Mouse (Mus musculus): ENCODE results near the gene Zfhx3. TPM values are rescaled to one million over a fixed set of nuclear protein-coding genes. Genes with fewer than 3 reads are reported as not detected.

The Zfhx3 gene
- polyA plus RNA-seq, 1 experiment from 2014 or later = 27.5 TPM

DNA sequence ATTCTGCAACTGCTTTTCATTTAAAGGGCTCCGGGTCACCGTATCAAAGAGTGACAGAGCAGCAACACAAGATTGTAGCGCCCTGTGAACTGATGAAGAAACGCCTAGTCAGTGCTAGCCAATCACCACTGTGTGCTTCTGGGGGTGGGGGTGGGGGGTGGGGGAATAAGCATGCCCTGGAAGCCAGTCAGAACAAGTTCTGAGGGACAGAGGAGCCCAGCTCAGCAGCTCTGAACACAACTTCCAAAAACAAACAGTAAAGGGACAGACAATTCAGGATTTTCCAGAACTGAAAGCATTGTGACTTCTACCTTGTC, 642.2 kb downstream of the Zfhx3 start:
- H3K27me3 ChIP-seq (ENCODE audit: control insufficient read depth, insufficient read depth, low read length) = no peaks in the 10 kb centered on the region
- H3K4me2 ChIP-seq (ENCODE audit: low read depth, low read length) = no peak overlapping the region
- no peaks in the 10 kb centered on the region for H3K9me3 ChIP-seq (replicated peaks; ENCODE audit: control insufficient read depth, low read length)
- DNase-seq (ENCODE audit: low spot score) (no peak), ATAC-seq (replicated peaks; ENCODE audit: insufficient number of reproducible peaks, low FRiP score, low TSS enrichment, low read depth) (no peak)
- 24% methylated on average over 4 of the region's 4 CpGs for WGBS
- H3K9ac ChIP-seq (replicated peaks; ENCODE audit: low read length) = no peak overlapping the region
- H3K4me1 ChIP-seq (ENCODE audit: control insufficient read depth, insufficient read depth, low read length) = no peaks in the 10 kb centered on the region; the same call in none of the 2 replicates
- no peak overlapping the region for H3K27ac ChIP-seq (replicated peaks; ENCODE audit: low read depth, low read length)
- H3K4me3 ChIP-seq (ENCODE audit: low read depth, low read length) = no peak overlapping the region
- H3K36me3 ChIP-seq (replicated peaks; ENCODE audit: control insufficient read depth, insufficient read depth, low read depth, low read length) = no peaks in the 10 kb centered on the region

GRCm38 (mm10) chr8:108591037-108591436, 648.6 kb downstream of the Zfhx3 start:
- no peak overlapping the region for H3K4me3 ChIP-seq (ENCODE audit: low read depth, low read length)
- no peak overlapping the region for H3K9ac ChIP-seq (replicated peaks; ENCODE audit: low read length)
- ATAC-seq (replicated peaks; ENCODE audit: insufficient number of reproducible peaks, low FRiP score, low TSS enrichment, low read depth) (no peak), DNase-seq (ENCODE audit: low spot score) (no peak)
- H3K4me1 ChIP-seq (ENCODE audit: control insufficient read depth, insufficient read depth, low read length) = peaks cover 10% of the 10 kb centered on the region
- H3K27ac ChIP-seq (replicated peaks; ENCODE audit: low read depth, low read length) = no peak overlapping the region
- no peaks in the 10 kb centered on the region for H3K27me3 ChIP-seq (ENCODE audit: control insufficient read depth, insufficient read depth, low read length)
- WGBS = 94% methylated on average over 7 of the region's 7 CpGs
- no peaks in the 10 kb centered on the region for H3K9me3 ChIP-seq (replicated peaks; ENCODE audit: control insufficient read depth, low read length)
- H3K36me3 ChIP-seq (replicated peaks; ENCODE audit: control insufficient read depth, insufficient read depth, low read depth, low read length) = no peaks in the 10 kb centered on the region
- H3K4me2 ChIP-seq (ENCODE audit: low read depth, low read length) = no peak overlapping the region

DNA sequence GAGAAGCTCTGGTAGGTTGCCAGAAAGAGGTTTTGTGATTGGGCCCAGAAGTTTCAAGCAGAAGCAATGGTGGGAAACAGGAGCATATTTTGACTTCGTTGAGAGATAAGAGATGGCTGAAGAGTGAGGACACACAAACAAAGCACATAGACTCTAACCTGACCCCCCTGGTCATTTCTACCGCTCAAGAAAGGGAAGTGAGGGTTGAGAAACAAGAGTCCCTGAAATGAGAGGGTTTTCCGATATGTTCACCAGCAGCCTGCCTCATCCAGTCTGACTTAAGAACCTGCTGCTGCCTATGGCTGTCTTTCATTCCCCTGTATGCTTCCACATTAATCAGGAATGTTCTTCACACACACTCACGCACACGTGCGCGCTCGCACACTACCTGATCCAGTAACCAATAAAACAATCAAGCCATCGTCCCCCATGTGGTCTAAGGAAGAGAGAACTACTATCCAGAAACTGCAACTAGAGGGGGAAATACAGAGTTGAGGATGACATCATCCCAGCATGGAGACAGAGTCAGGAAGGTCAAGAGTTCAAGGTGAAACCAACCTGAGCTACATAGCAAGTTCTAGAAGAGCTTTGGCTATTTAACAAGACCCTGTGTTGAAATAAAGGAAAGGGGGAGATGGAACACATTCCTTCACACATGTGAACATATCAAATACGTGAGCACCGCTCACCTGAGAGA, 649.7 kb downstream of the Zfhx3 start:
- no peak overlapping the region for H3K9ac ChIP-seq (replicated peaks; ENCODE audit: low read length)
- no peak overlapping the region for H3K27ac ChIP-seq (replicated peaks; ENCODE audit: low read depth, low read length)
- peaks cover 10% of the 10 kb centered on the region for H3K4me1 ChIP-seq (ENCODE audit: control insufficient read depth, insufficient read depth, low read length)
- ATAC-seq (replicated peaks; ENCODE audit: insufficient number of reproducible peaks, low FRiP score, low TSS enrichment, low read depth) (no peak), DNase-seq (ENCODE audit: low spot score) (no peak)
- 95% methylated on average over 11 of the region's 11 CpGs for WGBS
- H3K4me2 ChIP-seq (ENCODE audit: low read depth, low read length) = no peak overlapping the region
- no peaks in the 10 kb centered on the region for H3K9me3 ChIP-seq (replicated peaks; ENCODE audit: control insufficient read depth, low read length)
- H3K27me3 ChIP-seq (ENCODE audit: control insufficient read depth, insufficient read depth, low read length) = no peaks in the 10 kb centered on the region
- no peaks in the 10 kb centered on the region for H3K36me3 ChIP-seq (replicated peaks; ENCODE audit: control insufficient read depth, insufficient read depth, low read depth, low read length)
- H3K4me3 ChIP-seq (ENCODE audit: low read depth, low read length) = no peak overlapping the region

DNA sequence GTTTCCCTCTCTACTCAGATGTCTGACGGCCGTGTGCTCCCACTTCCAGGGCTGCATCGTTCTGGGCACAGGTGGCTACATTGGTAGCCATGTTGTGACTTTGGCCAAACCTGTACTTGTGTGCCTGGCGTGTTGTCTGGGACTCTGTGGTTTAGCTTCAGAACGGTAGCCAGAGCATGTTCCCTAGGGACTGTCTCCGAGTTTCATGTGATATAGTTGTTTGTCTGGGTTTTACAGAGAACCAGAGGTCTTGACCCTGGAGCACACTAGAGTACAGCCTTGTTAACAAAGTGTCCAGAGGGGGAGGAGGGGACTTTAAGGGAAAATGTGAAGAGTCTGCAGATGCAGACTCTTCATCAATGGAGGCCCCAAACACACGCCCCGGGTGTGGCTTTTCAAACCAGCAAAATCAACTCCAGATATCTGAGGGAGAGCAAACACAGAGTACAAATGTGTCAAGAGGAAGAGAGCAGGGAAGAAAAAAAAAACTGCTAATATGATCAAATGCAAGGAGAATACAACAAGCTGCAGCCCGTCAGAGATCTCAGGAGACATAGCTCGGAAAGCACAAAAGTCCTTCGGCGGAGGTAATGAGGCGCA, 650.6 kb downstream of the Zfhx3 start:
- Histone ChIP-seq H3K27ac (replicated peaks; ENCODE audit: low read depth, low read length) (peak overlapping the region; percentile 38), H3K27me3 (ENCODE audit: control insufficient read depth, insufficient read depth, low read length) (no peaks in the 10 kb centered on the region)
- peak; percentile 44 for DNase-seq (ENCODE audit: low spot score)

GRCm38 (mm10) chr8:108593891-108594290, 651.4 kb downstream of the Zfhx3 start:
- H3K27ac ChIP-seq (replicated peaks; ENCODE audit: low read depth, low read length) = peak overlapping the region; percentile 38
- DNase-seq (ENCODE audit: low spot score) (peak; percentile 76), ATAC-seq (replicated peaks; ENCODE audit: insufficient number of reproducible peaks, low FRiP score, low TSS enrichment, low read depth) (peak; percentile 23; the same call in 1 of the 2 replicates)
- no peak overlapping the region for H3K4me3 ChIP-seq (ENCODE audit: low read depth, low read length)
- no peaks in the 10 kb centered on the region for H3K27me3 ChIP-seq (ENCODE audit: control insufficient read depth, insufficient read depth, low read length)
- H3K4me2 ChIP-seq (ENCODE audit: low read depth, low read length) = no peak overlapping the region
- no peaks in the 10 kb centered on the region for H3K36me3 ChIP-seq (replicated peaks; ENCODE audit: control insufficient read depth, insufficient read depth, low read depth, low read length)
- H3K9me3 ChIP-seq (replicated peaks; ENCODE audit: control insufficient read depth, low read length) = no peaks in the 10 kb centered on the region
- H3K4me1 ChIP-seq (ENCODE audit: control insufficient read depth, insufficient read depth, low read length) = peaks cover 10% of the 10 kb centered on the region
- 17% methylated on average over 9 of the region's 9 CpGs for WGBS
- no peak overlapping the region for H3K9ac ChIP-seq (replicated peaks; ENCODE audit: low read length)

More for the DNA sequence above, 650.6 kb downstream of the Zfhx3 start:
- H3K36me3 ChIP-seq (replicated peaks; ENCODE audit: control insufficient read depth, insufficient read depth, low read depth, low read length) = no peaks in the 10 kb centered on the region
- ATAC-seq (replicated peaks; ENCODE audit: insufficient number of reproducible peaks, low FRiP score, low TSS enrichment, low read depth) = no peak
- H3K4me3 ChIP-seq (ENCODE audit: low read depth, low read length) = no peak overlapping the region
- H3K9me3 ChIP-seq (replicated peaks; ENCODE audit: control insufficient read depth, low read length) = no peaks in the 10 kb centered on the region
- no peak overlapping the region for H3K4me2 ChIP-seq (ENCODE audit: low read depth, low read length)
- H3K9ac ChIP-seq (replicated peaks; ENCODE audit: low read length) = no peak overlapping the region
- H3K4me1 ChIP-seq (ENCODE audit: control insufficient read depth, insufficient read depth, low read length) = peaks cover 10% of the 10 kb centered on the region
- WGBS = 28% methylated on average over 13 of the region's 13 CpGs

DNA sequence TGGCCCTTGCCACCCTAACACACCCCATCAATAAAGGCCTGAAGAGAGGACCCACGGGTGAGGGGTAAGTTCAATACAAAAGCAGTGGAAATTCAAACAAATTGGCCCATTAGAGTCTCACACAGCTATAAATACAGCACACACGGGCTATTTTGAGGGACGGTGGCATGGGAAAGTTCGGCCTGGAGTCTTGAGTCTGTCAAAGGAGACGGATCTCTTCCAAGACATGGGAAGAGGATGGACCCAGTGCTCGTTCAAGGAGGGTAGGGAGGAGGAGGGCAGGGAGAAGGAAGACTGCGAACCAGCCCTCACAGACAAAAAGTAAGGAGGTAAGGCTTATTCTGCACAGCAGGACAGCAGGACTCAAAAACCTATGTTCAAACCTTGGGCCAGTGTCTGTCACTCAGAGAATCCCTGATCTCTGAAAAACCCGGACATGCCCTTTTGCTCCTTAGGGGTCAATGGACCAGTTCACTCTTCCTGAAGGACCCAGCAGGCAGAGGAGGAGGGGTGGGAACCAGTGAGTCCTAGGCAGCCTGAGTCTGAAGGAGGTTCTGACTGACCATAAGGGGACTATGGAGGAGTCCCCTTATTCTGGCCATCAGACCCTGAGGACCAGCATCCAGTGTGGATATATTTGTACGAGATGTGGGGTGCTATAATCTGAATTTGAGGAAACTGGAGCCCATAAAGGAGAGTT, 652.1 kb downstream of the Zfhx3 start:
- Histone ChIP-seq H3K27me3 (ENCODE audit: control insufficient read depth, insufficient read depth, low read length) (no peaks in the 10 kb centered on the region), H3K4me3 (ENCODE audit: low read depth, low read length) (no peak overlapping the region), H3K9ac (replicated peaks; ENCODE audit: low read length) (peak overlapping the region; percentile 28), H3K4me1 (ENCODE audit: control insufficient read depth, insufficient read depth, low read length) (peaks cover 10% of the 10 kb centered on the region), H3K4me2 (ENCODE audit: low read depth, low read length) (no peak overlapping the region), H3K27ac (replicated peaks; ENCODE audit: low read depth, low read length) (peak overlapping the region; percentile 59; the same call in 1 of the 2 replicates), H3K9me3 (replicated peaks; ENCODE audit: control insufficient read depth, low read length) (no peaks in the 10 kb centered on the region), H3K36me3 (replicated peaks; ENCODE audit: control insufficient read depth, insufficient read depth, low read depth, low read length) (no peaks in the 10 kb centered on the region)
- DNase-seq (ENCODE audit: low spot score) (no peak), ATAC-seq (replicated peaks; ENCODE audit: insufficient number of reproducible peaks, low FRiP score, low TSS enrichment, low read depth) (no peak)
- WGBS = 34% methylated on average over 9 of the region's 9 CpGs

- Histone ChIP-seq H3K9ac (replicated peaks; ENCODE audit: low read length) (no peak overlapping the region), H3K27ac (replicated peaks; ENCODE audit: low read depth, low read length) (peak overlapping the region; percentile 59; the same call in 1 of the 2 replicates), H3K9me3 (replicated peaks; ENCODE audit: control insufficient read depth, low read length) (no peaks in the 10 kb centered on the region), H3K27me3 (ENCODE audit: control insufficient read depth, insufficient read depth, low read length) (no peaks in the 10 kb centered on the region), H3K4me1 (ENCODE audit: control insufficient read depth, insufficient read depth, low read length) (peaks cover 10% of the 10 kb centered on the region), H3K4me3 (ENCODE audit: low read depth, low read length) (no peak overlapping the region), H3K4me2 (ENCODE audit: low read depth, low read length) (no peak overlapping the region), H3K36me3 (replicated peaks; ENCODE audit: control insufficient read depth, insufficient read depth, low read depth, low read length) (no peaks in the 10 kb centered on the region)
- ATAC-seq (replicated peaks; ENCODE audit: insufficient number of reproducible peaks, low FRiP score, low TSS enrichment, low read depth) = no peak
- DNase-seq (ENCODE audit: low spot score) = no peak
- 48% methylated on average over 9 of the region's 9 CpGs for WGBS
These were observed 652.6 kb downstream of the Zfhx3 start for GRCm38 (mm10) chr8:108595061-108595419.

All from embryonic facial prominence, embryonic 11.5 days (tissue).